Mouse (Mus musculus) MEL-GATA-1-ER (cell line): ENCODE measurements around the gene Mrpl23.

Source experiments
- DNase-seq: peaks from one replicate; pipeline ENCODE4 v3.0.0-alpha.2; 2012; ENCODE audit warnings: low read depth; ENCODE audit errors: extremely low read depth

The Mrpl23 gene

DNA sequence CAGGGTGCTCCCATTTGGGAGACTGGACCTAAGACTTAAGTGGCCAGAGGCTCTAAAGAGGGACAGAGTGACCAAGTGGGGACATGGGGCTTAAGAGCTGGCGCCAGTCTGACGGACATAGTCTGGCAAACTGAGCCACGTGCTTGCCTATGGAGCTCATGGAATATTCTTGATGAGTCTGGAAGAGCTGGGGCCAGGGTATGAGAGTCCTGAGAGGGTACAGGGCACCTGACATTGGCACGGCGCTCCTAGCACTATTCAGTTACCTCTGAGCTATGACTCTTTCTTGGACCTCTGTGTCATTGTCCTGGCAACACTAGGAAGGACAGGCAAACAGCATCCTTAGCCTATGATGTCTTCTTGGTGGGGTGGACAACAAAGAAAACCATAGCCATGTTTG, 19.2 kb downstream of the Mrpl23 start:
- DNase-seq: no peak

DNA sequence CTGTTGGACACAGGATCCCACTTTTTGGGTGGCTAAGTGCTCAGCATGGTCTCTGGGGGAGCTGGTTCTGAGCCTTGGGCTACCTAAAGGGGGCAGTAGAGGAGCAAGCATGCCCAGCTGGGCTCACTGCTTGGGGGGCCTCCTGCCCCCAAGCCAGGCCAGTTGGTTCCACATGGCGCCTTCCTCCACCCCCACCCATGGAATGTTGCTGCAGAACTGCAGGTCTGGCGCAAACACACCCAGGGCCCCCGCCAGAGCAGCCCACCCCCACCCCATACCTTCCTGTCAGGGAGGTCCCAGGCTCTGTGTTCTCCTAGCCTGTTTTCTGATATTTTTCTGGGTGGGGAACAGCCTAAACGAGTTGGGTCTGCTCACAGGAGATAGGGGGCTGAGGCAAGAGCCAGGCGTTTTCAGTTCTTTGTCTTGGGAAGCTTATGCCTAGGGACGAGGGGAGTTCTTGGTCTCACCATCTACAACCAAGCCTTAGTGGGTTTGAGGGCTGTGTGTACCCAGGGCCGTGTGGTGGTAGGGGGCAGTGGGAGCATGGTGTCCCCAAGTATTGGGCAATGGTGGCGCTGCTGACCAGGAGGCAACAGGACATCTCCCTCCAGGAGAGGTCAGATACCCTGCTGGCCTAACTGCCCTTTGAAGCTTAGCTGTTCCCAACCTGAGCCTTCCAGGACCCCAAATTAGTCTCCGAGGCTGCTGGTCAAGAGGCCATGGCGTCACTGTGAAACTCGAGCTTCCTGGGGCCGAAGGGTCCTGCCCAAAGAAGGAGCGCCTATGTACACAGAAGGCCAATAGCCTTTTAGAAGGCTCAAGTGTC, 20.3 kb downstream of the Mrpl23 start:
- DNase-seq: no peak

GRCm38 (mm10) chr7:142553417-142554335, 21.2 kb downstream of the Mrpl23 start:
- no peak for DNase-seq

DNA sequence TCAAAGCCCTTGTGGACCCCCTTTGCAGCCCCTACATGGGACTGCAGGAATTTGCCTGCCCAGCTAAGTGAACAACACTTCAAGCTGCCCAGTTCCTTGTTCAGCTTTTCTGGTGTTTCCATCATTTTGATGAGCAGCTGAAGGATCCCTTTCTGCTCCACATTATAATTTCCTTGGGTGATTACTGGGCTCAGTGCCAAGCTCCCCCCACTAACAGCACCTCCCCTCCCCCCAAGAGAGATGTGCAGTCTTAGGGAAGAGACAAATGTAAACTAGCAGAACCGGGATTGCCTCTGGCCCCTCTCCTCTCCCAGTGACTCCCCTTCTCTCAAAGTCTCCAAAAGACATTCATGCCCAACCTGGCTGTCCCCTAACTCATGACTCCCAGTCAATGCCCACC, 22.1 kb downstream of the Mrpl23 start:
- no peak for DNase-seq

- no peak for DNase-seq
These were observed 23.0 kb downstream of the Mrpl23 start for GRCm38 (mm10) chr7:142555366-142556088.

GRCm38 (mm10) chr7:142556089-142556476, 23.6 kb downstream of the Mrpl23 start:
- no peak for DNase-seq

- no peak for DNase-seq
These were observed 25.2 kb downstream of the Mrpl23 start for GRCm38 (mm10) chr7:142557696-142558095.

GRCm38 (mm10) chr7:142558511-142559146, 26.1 kb downstream of the Mrpl23 start:
- DNase-seq: no peak

DNA sequence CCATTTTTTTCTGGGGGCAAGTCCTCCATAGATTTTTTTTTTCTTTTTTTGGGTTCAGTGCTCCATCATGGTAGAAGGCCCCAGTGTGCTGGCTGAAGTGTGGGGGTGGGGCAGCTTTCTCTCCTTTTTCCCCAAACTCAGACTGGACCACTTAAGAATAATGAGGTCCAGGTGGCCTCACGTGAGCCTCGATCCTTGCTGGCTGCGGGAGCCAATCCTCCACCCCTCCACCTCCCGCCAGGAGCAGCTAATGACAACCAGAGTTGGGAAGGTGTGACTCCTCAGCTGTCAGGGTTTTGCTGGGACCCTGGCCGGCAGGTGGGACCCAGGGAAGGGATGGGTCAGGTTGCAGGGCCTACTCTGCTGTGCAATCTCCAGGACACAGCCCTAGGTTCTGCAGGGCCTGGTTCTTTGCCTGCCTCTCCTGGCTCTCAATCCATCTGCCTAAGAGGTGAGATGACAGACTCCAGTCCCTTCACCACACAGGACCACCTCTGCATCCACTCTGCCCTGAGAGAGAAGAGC, 27.2 kb downstream of the Mrpl23 start:
- no peak for DNase-seq

GRCm38 (mm10) chr7:142560942-142561855, 28.7 kb downstream of the Mrpl23 start:
- no peak for DNase-seq

- no peak for DNase-seq
These were observed 29.4 kb downstream of the Mrpl23 start for GRCm38 (mm10) chr7:142561856-142562404.

DNA sequence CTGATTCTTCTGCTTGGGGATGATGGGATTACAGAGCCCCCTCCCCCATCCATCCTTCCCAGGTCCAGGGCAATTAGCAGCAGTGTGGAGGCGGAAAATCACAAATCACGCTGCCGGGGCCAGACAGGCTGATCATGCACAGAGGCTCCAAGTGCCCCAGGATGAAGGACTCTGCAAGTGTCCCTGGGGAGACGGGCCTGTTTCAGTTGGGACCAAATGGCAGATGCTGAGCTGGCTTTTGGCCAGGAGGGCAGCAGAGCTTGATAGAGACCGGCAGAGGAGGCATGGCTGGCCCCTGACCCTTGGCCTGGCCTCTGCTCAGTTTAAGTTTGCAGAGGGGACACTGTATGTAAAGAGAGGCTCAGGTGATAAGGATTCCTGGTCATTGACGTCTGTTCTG, 30.7 kb downstream of the Mrpl23 start:
- DNase-seq: no peak

DNA sequence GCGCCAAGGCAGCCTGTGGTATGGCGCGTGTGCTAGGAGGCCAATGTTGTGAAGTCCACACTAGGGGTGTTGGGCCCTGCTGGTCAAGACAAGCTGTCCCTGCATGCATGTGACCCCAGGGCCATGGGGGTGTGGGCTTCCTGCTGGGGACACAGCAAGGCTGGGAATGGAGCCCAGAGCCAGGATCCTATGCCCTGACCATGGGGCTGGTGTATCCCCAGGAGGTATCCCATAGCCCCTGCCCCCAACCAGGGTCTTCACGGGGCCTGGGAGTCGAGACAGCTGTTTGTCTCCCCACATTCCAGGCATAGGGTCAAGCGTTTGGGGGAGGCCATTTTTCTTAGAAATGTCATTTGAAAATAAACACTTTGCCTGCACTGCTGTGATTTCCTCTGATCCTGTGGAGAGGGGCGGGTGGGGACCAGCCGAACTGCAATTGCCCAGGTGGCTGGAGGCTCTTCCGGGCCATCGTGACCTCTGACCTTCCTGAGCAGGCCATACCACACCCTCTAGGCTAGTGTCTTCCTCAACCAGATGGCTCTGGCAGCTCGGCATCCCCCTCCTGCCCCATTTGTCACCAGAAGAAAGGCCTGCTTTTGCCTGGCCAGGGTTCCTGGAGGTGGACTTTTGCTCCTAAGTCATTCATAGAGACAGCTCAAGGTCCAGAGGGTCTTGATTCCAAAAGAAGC, 32.6 kb downstream of the Mrpl23 start:
- no peak for DNase-seq

GRCm38 (mm10) chr7:142566512-142566911, 34.0 kb downstream of the Mrpl23 start:
- DNase-seq: no peak

- no peak for DNase-seq
These were observed 36.5 kb downstream of the Mrpl23 start for GRCm38 (mm10) chr7:142568985-142569384.

DNA sequence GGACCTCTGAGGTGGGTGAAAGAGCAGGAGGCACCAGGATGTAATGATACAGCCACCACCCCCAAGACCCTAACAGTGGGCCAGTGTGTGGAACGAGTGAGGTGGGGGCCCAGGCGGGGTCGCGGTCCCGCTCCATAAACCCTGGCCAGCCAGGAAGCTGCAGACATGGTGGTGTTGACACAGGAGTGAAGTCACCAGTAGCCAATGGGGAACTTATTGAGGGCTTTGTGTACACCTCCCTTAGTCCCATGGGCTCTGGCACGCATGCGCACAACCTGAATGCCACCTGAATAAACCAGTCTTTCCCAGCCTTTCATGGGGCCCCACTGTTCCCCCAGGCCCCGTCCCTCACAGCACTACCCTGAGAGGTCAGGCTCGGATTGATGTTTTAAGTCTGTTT, 38.1 kb downstream of the Mrpl23 start:
- no peak for DNase-seq

DNA sequence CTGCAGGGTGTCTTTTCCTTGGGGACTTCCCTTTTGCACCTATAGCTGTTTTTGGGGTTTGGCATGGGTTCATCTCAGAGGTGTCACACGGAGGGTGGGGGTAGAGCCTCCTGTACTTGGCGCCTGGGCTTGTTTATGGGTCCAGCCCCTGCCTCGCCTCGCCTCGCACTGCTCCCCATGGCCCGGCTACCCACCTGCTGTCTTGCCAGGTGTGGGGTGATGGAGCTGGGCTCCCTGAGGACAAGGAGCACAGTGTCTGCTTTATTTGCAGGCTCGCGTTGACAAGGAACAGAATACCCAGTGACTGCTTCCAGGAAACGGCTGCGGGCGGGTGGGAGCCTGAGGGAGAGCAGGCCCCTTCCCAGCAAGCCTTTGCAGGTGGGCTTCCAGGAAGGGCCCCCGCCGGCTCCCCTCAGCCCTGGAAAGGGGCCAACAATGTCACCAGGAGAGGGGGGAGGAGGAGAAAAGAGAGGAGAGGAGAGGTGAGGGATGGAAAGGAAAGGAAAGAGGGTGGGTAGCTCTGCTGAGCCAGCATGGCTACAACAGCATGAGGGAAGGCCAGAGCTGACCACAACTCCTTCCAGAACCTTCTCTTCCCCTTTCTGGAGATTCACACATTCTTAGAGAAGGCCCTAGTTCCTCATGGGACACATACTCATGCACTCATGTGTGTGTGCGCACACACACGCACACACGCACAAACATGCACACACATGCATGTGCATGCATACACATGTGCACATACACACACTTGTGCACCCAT, 39.2 kb downstream of the Mrpl23 start:
- DNase-seq: no peak

DNA sequence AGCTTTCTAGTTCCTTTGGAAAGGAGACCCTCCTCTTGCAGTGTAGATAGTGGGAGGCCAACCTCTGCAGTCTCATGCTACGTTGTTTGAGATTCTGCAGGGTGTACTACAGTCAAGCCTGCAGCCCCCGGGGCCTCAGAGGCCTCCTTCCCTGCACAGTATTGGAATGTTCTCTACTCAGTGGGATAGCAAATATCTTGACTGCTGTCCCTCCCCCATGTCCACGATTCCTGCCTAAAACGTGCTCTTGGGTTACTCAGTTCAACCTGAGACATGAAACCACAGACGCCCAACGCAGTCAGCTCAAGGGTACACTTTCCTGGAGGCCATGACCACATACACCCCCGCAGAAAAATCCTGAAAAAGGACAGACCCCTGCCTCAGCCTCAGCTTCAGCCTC, 39.9 kb downstream of the Mrpl23 start:
- no peak for DNase-seq
